8 mouse cellular contexts compared by ENCODE assay signal in the genomic region with DNA sequence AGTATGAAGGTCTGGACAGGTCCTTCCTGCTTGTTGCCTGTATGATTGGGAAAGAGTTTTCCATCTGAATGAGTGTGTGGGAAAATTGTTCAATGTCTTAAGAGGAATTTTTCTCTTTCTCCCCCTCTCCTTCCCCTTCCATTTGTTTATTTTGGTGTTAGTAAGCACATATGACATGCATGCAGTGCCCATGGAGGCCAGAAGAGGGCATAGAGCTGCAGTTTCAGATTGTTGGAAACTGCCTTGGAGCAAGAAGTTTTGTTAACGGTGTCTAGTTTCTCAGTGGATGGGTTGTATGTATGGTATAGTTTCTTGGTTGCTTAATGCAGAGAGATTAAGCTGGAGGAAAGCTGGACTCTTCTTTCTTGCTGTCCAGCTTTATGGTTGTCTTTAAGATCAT.
DNase-seq lines count a peak whose midpoint lies in the region; ATAC-seq lines count a peak whose summit lies in the region.

No protein-coding gene starts in this region.

- no peak for ATAC-seq in forebrain, embryonic 13.5 days

- WGBS in forebrain, embryonic 10.5 days: 67% methylated on average over 1 of the region's 1 CpGs
- WGBS in forebrain, embryonic 13.5 days: 45% methylated on average over 1 of the region's 1 CpGs

- DNase-seq in forebrain, embryonic 10.5 days (ENCODE audit: extremely low spot score, low spot score): peak; percentile 24
- peak; percentile 42 for DNase-seq in ovary, postnatal 14 days (ENCODE audit: low spot score)
- no peak for DNase-seq in ovary, postnatal 10 days (ENCODE audit: low spot score)
- DNase-seq in cerebellum, postnatal 4 days (ENCODE audit: low spot score in 2 of 2): peak; percentile 45 to 50
- peak; percentile 66 for DNase-seq in kidney, adult 9 months
- peak; percentile 86 for DNase-seq in lung, postnatal 36 days
- peak; percentile 69 for DNase-seq in thymus, postnatal 25 days

- no peaks in the 10 kb centered on the region for H3K9me3 ChIP-seq in forebrain, embryonic 10.5 days
- no peaks in the 10 kb centered on the region for H3K9me3 ChIP-seq in forebrain, embryonic 13.5 days (replicated peaks)

- H3K9ac ChIP-seq in forebrain, embryonic 13.5 days: no peak overlapping the region

- no peaks in the 10 kb centered on the region for H3K36me3 ChIP-seq in forebrain, embryonic 10.5 days (replicated peaks)
- H3K36me3 ChIP-seq in forebrain, embryonic 13.5 days (ENCODE audit: poor library complexity, severe bottlenecking): no peaks in the 10 kb centered on the region

- no peak overlapping the region for H3K27ac ChIP-seq in forebrain, embryonic 10.5 days
- no peak overlapping the region for H3K27ac ChIP-seq in forebrain, embryonic 13.5 days

- H3K27me3 ChIP-seq in forebrain, embryonic 10.5 days (ENCODE audit: poor library complexity, severe bottlenecking): no peaks in the 10 kb centered on the region
- H3K27me3 ChIP-seq in forebrain, embryonic 13.5 days: no peaks in the 10 kb centered on the region

- no peak overlapping the region for H3K4me2 ChIP-seq in forebrain, embryonic 13.5 days

- no peak overlapping the region for H3K4me3 ChIP-seq in forebrain, embryonic 10.5 days
- H3K4me3 ChIP-seq in forebrain, embryonic 13.5 days: no peak overlapping the region

- H3K4me1 ChIP-seq in forebrain, embryonic 10.5 days: peaks cover 42% of the 10 kb centered on the region
- H3K4me1 ChIP-seq in forebrain, embryonic 13.5 days: no peaks in the 10 kb centered on the region; the same call in 1 of the 2 replicates
